Mouse (Mus musculus): Measurements from ENCODE around the gene Snx8. TPM values are rescaled to one million over a fixed set of nuclear protein-coding genes. Genes with fewer than 3 reads are reported as not detected.

Snx8 gene
- polyA plus RNA-seq (2012; rRNA removed) = 14.8 and 22.3 TPM in 2 replicates

GRCm38 (mm10) chr5:140388588-140389576 is at the start of gene Snx8:
Gene Snx8, minus strand, starts transcription at chr5:140389262.
- DNase-seq (ENCODE audit: low read depth) = no peak

- no peak for DNase-seq (ENCODE audit: low read depth)
Observed at GRCm38 (mm10) chr5:140425016-140425783, 36.1 kb upstream of the Snx8 start.

- DNase-seq (ENCODE audit: low read depth) = no peak
Observed at GRCm38 (mm10) chr5:140420616-140421015, 31.6 kb upstream of the Snx8 start.

- DNase-seq (ENCODE audit: low read depth) = no peak
Observed at GRCm38 (mm10) chr5:140419442-140420080, 30.5 kb upstream of the Snx8 start.

- peak; percentile 79 for DNase-seq (ENCODE audit: low read depth)
Observed at GRCm38 (mm10) chr5:140418489-140419441, 29.7 kb upstream of the Snx8 start, which contains the start of gene Eif3b. Gene Eif3b, plus strand, starts transcription at chr5:140419328.

GRCm38 (mm10) chr5:140418106-140418488 is 29.0 kb upstream of the Snx8 start:
- DNase-seq (ENCODE audit: low read depth) = no peak

GRCm38 (mm10) chr5:140414647-140415046 is 25.6 kb upstream of the Snx8 start:
- DNase-seq (ENCODE audit: low read depth) = no peak

GRCm38 (mm10) chr5:140411339-140411738 is 22.3 kb upstream of the Snx8 start:
- no peak for DNase-seq (ENCODE audit: low read depth)

GRCm38 (mm10) chr5:140408801-140409200 is 19.7 kb upstream of the Snx8 start:
- DNase-seq (ENCODE audit: low read depth) = no peak

GRCm38 (mm10) chr5:140406666-140407065 is 17.6 kb upstream of the Snx8 start:
- no peak for DNase-seq (ENCODE audit: low read depth)

- DNase-seq (ENCODE audit: low read depth) = no peak
Observed at GRCm38 (mm10) chr5:140405126-140405525, 16.1 kb upstream of the Snx8 start.

- DNase-seq (ENCODE audit: low read depth) = no peak
Observed at GRCm38 (mm10) chr5:140402640-140403270, 13.7 kb upstream of the Snx8 start.

GRCm38 (mm10) chr5:140396166-140396940 is 7.3 kb upstream of the Snx8 start:
- DNase-seq (ENCODE audit: low read depth) = no peak

GRCm38 (mm10) chr5:140392701-140393100 is 3.6 kb upstream of the Snx8 start:
- DNase-seq (ENCODE audit: low read depth) = no peak

- DNase-seq (ENCODE audit: low read depth) = no peak
Observed at GRCm38 (mm10) chr5:140391981-140392380, 2.9 kb upstream of the Snx8 start.

GRCm38 (mm10) chr5:140391435-140391834 is 2.4 kb upstream of the Snx8 start:
- no peak for DNase-seq (ENCODE audit: low read depth)

GRCm38 (mm10) chr5:140389647-140390046 is 585 bp upstream of the Snx8 start:
- no peak for DNase-seq (ENCODE audit: low read depth)

- no peak for DNase-seq (ENCODE audit: low read depth)
Observed at GRCm38 (mm10) chr5:140387816-140388510, 1.1 kb downstream of the Snx8 start.

- no peak for DNase-seq (ENCODE audit: low read depth)
Observed at GRCm38 (mm10) chr5:140387236-140387635, 1.8 kb downstream of the Snx8 start.
